Mouse (Mus musculus) embryonic fibroblast, embryonic 13.5 days (primary cell): ENCODE results near the gene Dop1a.

ENCODE experiments used
- CTCF ChIP-seq: IDR thresholded peaks from 2 replicates; pipeline ENCODE4 v1.5.1; 2011; ENCODE audit warnings: mild to moderate bottlenecking, control low read depth, low read length, moderate library complexity, borderline replicate concordance; ENCODE audit not compliant: insufficient read depth
- POLR2A ChIP-seq: IDR thresholded peaks from 2 replicates; pipeline ENCODE4 v1.6.1; 2011; ENCODE audit warnings: low read depth, mild to moderate bottlenecking, control low read depth, low read length, moderate library complexity

GRCm38 (mm10) chr9:86442248-86442647 is 24.7 kb upstream of the Dop1a start:
- TF ChIP-seq POLR2A (no peak), CTCF (no peak)
